ENCODE assay signal across 19 mouse cellular contexts in the genomic region with DNA sequence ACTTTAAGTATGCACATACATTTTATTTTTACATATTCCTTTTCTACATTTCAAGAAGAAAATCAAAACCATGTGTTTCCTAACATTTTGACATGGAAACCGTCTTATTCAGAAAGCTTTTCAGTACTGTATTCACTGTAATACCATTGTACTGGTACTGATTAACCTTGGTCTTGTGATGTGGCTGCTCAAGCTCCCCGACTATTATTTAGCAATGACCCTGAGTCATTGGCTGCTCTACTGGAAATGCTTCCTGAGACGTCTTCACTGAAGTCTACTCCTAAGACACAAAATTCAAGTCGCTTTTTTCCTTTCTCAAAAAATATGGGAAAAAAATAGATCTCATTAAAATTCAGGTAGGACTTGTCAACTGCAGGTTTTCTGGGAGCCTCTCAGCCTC.
"Had no signal": no experiment of that assay in that cellular context is flagged by ENCODE, and none has a peak within 500 bp of the region (broad histone marks: within the 10 kb centered on the region; RNA-seq: fewer than 3 reads in every experiment).

No protein-coding gene starts in this region.

- DNase-seq: kidney, postnatal 10 days; layer of hippocampus, adult 9-11 months; liver, embryonic 13.5 days; lung, adult 2 months; lung, postnatal 14 days; lung, postnatal 4 days; midbrain, embryonic 14.5 days; right cerebral cortex, adult 18-20 months; right cerebral cortex, postnatal 14 days; right cerebral cortex, postnatal 4 days; thymus, adult 2 months; thymus, postnatal 14 days; thymus, postnatal 4 days had no signal

- H3K27ac ChIP-seq: kidney, embryonic 15.5 days; layer of hippocampus, adult 2 months; liver, embryonic 13.5 days; neural tube, embryonic 12.5 days; neural tube, embryonic 15.5 days; stomach, postnatal 0 days had no signal

- H3K27me3 ChIP-seq: kidney, embryonic 15.5 days; liver, embryonic 13.5 days; neural tube, embryonic 12.5 days; neural tube, embryonic 15.5 days had no signal

- H3K4me2 ChIP-seq: kidney, embryonic 15.5 days; liver, embryonic 13.5 days; midbrain, embryonic 11.5 days; neural tube, embryonic 12.5 days; neural tube, embryonic 15.5 days had no signal

- H3K9me3 ChIP-seq: kidney, embryonic 15.5 days; liver, embryonic 13.5 days; neural tube, embryonic 12.5 days; neural tube, embryonic 15.5 days had no signal

- H3K4me1 ChIP-seq: kidney, embryonic 15.5 days; liver, embryonic 13.5 days; neural tube, embryonic 12.5 days; neural tube, embryonic 15.5 days had no signal

- H3K36me3 ChIP-seq: kidney, embryonic 15.5 days; liver, embryonic 13.5 days; neural tube, embryonic 12.5 days; neural tube, embryonic 15.5 days had no signal

- H3K9ac ChIP-seq: kidney, embryonic 15.5 days; liver, embryonic 13.5 days; neural tube, embryonic 12.5 days; neural tube, embryonic 15.5 days had no signal

- H3K4me3 ChIP-seq: kidney, embryonic 15.5 days; layer of hippocampus, adult 2 months; liver, embryonic 13.5 days; neural tube, embryonic 12.5 days; neural tube, embryonic 15.5 days had no signal
